Mouse (Mus musculus) neural tube, embryonic 15.5 days (tissue): ENCODE results near the gene Hoxb7. TPM values are rescaled to one million over a fixed set of nuclear protein-coding genes. Genes with fewer than 3 reads are reported as not detected.

ENCODE experiments used
- ATAC-seq: fragments of 200-750 bp; cut with Nextera tagmentation; 2 replicates; pipeline ENCODE4 v1.8.0; 2017; ENCODE audit warnings: mild to moderate bottlenecking, moderate TSS enrichment, moderate library complexity; ENCODE audit not compliant: low FRiP score
- H3K27ac ChIP-seq: fragments of 300-500 bp; sonication (generic); replicated peaks from 2 replicates; pipeline ENCODE4 v1.5.1; 2015; ENCODE audit warnings: mild to moderate bottlenecking, inconsistent platforms
- H3K27me3 ChIP-seq: fragments of 300-500 bp; sonication (generic); replicated peaks from 2 replicates; pipeline ENCODE4 v1.6.1; 2015; ENCODE audit warnings: inconsistent platforms
- H3K36me3 ChIP-seq: fragments of 300-500 bp; sonication (generic); 2 replicates; pipeline ENCODE4 v1.6.1; 2015; ENCODE audit warnings: inconsistent platforms
- H3K4me1 ChIP-seq: fragments of 300-500 bp; sonication (generic); 2 replicates; pipeline ENCODE4 v1.6.1; 2015; ENCODE audit warnings: inconsistent platforms
- H3K4me2 ChIP-seq: fragments of 300-500 bp; sonication (generic); 2 replicates; pipeline ENCODE4 v1.6.1; 2015; ENCODE audit warnings: inconsistent platforms, mild to moderate bottlenecking, moderate library complexity
- H3K4me3 ChIP-seq: fragments of 300-500 bp; sonication (generic); replicated peaks from 2 replicates; pipeline ENCODE4 v1.5.1; 2015; ENCODE audit warnings: mild to moderate bottlenecking, inconsistent platforms
- H3K9ac ChIP-seq: fragments of 300-500 bp; sonication (generic); replicated peaks from 2 replicates; pipeline ENCODE4 v1.6.1; 2015; ENCODE audit warnings: mild to moderate bottlenecking, inconsistent platforms
- H3K9me3 ChIP-seq: fragments of 300-500 bp; sonication (generic); replicated peaks from 2 replicates; pipeline ENCODE4 v1.6.1; 2016; ENCODE audit warnings: inconsistent platforms
- WGBS: fragments of 180-500 bp; shearing (Covaris S2); methylation state at CpG from one replicate; pipeline ENCODE4 v1.1.7; 2015; ENCODE audit warnings: mixed read lengths; 5-methylcytosine and 5-hydroxymethylcytosine counted together
- polyA plus RNA-seq: library from polyadenylated mRNA; unstranded; fragments of >200 nt; fragmentation: Nextera tagmentation; extraction: Ambion mirVana; gene quantifications from 2 replicates; pipeline ENCODE4 v1.2.1, GENCODE M21; 2015

Gene Hoxb7
- polyA plus RNA-seq, 1 experiment from 2014 or later: 115 TPM

DNA sequence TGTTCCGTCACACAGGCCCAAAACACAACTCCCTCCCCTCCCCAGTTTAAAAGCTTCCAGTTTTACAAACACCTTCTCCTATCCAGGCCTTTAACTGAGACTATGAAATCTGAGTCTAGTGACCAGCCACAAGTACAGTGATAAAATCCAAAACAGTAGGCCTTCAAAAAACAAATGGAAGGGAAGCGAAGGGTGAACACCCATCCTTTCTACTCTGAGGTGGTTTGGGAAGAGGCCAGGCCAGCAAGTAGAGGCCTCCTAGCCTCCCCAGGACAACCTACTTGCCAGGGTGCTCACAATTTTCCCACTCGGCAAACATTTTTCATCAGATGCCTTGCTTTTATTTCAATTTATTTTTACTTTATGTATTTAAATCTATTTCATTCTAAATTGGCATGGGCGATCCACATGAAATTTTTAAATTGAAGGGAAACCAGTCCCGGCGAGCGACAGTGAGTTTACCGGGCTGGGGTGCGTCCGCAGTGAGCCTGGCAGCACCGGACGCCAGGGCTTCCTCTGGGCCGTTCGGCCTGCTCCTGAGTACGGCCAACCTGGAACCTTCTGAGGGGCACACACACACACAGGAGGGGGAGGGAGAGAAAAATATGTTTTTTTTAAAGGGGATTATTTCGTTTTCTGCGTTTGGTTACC lies 4.4 kb downstream of the Hoxb7 start:
- Histone ChIP-seq H3K27ac (peak overlapping the region; percentile 99), H3K4me2 (peak overlapping the region; percentile 87), H3K9ac (peak overlapping the region; percentile 83), H3K4me3 (peak overlapping the region; percentile 60), H3K36me3 (no peaks in the 10 kb centered on the region), H3K9me3 (no peaks in the 10 kb centered on the region), H3K27me3 (no peaks in the 10 kb centered on the region), H3K4me1 (peaks cover 32% of the 10 kb centered on the region)
- WGBS: 10% methylated on average over 17 of the region's 17 CpGs
- no peak for ATAC-seq

DNA sequence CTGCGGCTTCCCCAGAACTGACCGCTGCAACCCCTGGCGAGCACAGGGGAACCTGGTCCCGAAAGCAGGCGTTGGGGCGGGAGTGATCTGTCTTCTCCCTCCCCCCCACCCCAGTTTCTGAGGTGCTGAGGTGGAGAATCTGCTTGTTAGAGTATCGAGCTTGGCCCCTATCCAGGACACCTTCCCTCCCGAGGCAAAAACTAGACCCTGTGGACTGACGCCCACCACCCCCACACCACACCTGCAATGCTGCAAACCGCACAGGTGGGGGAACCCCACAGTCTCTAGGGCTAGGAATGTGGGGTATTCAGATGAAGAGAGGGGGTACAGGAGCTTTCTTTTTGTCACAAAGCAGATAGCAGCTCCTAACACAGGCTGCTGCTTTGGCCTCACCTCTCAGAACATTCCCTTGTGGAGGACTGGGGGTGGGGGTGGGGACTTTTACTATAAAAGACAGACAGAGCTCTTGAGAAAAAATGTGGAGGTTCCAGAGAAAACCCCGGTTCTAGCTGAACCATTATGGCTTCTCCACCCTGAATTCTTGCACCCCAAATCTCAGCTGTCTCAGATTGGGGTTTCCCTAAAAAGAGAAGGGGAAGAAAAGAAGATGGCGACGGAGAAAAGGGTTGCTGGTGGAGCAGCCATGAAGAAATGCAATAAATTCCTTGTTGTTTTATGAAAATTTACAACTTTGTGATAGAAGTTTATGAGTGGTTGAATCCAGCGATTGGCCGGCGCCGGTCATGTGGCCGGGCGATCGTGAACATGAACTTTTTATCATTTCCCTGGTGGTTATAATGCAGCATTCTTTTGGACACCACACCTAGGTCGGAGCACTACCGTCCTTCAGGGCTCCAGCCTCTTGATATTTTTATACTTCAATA lies 5.5 kb downstream of the Hoxb7 start, which contains the start of gene Hoxb6:
Gene Hoxb6 (plus strand): TSS at position 796 of the 884 bp plus-strand sequence.
- H3K4me2 ChIP-seq: peak within 1 kb of the TSS; percentile 87
- H3K36me3 ChIP-seq: no peaks in the 10 kb centered on the region
- peak within 1 kb of the TSS; percentile 60 for H3K4me3 ChIP-seq
- H3K27ac ChIP-seq: peak within 1 kb of the TSS; percentile 99
- H3K4me1 ChIP-seq: peaks cover 40% of the 10 kb centered on the region
- H3K9ac ChIP-seq: peak within 1 kb of the TSS; percentile 83
- WGBS: 1% methylated on average over 22 of the region's 22 CpGs
- no peaks in the 10 kb centered on the region for H3K9me3 ChIP-seq
- ATAC-seq: peak; percentile 69
- no peaks in the 10 kb centered on the region for H3K27me3 ChIP-seq

DNA sequence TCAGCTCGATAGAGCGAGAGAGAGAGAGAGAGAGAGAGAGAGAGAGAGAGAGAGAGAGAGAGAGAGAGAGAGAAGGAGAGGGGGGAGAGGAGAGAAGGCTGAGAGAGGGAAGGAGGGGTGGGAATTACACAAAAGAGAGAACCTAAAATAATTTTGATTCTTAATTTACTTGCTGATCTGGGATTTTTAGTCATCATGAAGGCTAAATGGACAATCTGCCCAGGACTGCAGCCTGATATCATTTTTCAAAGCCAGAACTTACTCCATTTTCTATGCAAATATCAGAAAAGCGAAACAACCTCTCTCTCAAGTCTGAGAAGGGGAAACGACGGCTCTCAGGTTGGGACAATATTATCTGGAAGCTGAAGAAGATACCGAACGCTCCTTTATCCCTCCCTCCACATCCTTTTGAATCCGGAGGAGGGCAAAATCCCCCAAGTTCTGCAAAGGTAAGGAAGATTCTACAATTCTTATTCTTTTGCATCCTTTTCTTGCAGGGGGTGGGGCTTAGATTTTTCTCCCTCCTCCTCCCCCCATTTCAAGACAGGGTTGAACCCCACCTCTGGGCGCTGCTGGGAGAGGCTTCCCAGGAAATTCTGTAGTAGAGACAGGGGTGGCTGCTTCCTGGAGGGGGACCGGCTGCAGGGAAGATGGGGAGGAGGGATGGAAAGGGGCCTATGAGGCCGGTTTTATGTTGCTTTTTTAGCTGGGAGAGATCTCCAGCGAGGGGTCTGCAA lies 6.3 kb downstream of the Hoxb7 start:
- Histone ChIP-seq H3K27ac (peak overlapping the region; percentile 99), H3K36me3 (no peaks in the 10 kb centered on the region), H3K9me3 (no peaks in the 10 kb centered on the region), H3K27me3 (no peaks in the 10 kb centered on the region), H3K4me2 (peak overlapping the region; percentile 87), H3K4me3 (peak overlapping the region; percentile 60), H3K4me1 (peaks cover 43% of the 10 kb centered on the region), H3K9ac (peak overlapping the region; percentile 83)
- ATAC-seq: no peak
- 1% methylated on average over 12 of the region's 12 CpGs for WGBS

DNA sequence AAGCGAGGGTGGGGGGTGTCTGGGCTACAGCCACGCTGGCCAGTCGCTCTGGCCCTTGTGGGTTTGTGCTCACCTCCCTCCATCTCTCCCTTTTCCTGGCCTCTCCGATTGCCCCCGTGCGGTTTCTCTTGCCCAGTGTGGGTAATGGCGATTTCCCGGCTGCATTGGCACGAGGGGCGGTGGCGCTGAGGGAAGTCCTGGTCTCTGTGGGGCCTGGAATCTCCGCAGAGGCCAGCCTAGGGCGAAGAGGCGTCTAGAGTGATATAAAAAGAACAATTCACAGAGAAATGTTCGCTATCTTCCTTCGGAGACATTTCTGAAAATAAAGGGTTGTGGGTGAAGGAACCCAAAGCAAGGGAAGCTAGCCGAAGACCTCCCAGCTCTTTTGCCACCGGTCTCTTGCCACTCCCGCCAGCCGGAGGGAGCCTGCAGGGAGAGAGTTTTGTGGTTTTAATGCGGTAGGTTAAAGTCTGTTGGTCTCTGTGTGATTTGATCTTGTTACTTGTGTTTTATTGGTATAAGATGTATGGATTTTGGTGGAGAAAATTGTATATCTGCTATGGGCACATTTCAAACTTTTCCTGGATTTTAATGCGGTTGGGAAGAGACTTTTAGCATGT lies 7.0 kb downstream of the Hoxb7 start:
- no peaks in the 10 kb centered on the region for H3K9me3 ChIP-seq
- peak overlapping the region; percentile 83 for H3K9ac ChIP-seq
- H3K27ac ChIP-seq: peak overlapping the region; percentile 99
- H3K4me2 ChIP-seq: peak overlapping the region; percentile 87
- peaks cover 43% of the 10 kb centered on the region for H3K4me1 ChIP-seq
- no peaks in the 10 kb centered on the region for H3K36me3 ChIP-seq
- 3% methylated on average over 22 of the region's 22 CpGs for WGBS
- no peak for ATAC-seq
- no peaks in the 10 kb centered on the region for H3K27me3 ChIP-seq
- peak overlapping the region; percentile 60 for H3K4me3 ChIP-seq

DNA sequence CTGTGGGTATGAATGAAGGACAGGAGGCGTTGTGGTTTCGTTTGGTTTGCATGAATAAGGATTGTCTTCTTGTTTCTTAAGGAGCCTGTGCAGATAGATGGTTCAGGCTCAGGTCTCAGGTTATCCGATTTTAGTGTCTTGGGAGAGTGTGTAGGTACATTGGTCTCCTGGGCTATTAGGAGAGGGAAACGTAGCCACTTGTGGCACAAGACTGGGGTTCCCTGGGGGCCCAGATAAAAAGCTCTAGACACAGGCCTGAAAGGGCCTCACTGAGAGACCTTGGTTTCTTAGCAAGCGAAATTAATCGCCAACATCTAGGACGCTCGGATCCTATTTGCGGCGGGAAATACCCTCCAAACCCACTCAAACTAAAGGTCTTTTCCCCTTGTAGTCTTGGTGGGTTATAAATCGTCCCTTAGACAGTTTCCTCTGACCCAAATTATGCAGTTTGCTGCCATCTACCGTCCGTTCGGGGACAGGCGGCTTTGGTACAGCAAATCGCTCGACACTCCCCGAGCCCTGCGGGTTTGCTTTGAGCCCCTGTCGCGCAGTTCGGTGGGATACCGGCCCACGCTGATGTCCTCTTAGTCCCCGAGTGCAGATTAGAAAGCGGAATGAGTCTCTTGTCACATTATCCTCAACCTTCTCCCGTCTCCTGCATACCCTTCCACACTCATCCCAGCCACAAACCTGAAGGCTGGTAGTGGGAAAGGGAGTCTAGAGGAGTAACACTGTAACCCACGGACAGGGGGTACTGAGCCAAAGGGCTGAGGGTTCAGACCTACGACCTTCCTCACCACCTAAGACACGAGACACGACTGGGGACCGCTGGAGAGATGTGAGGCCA lies 8.0 kb downstream of the Hoxb7 start:
- under 1% methylated on average over 32 of the region's 32 CpGs for WGBS
- peak overlapping the region; percentile 60 for H3K4me3 ChIP-seq
- peak overlapping the region; percentile 99 for H3K27ac ChIP-seq
- H3K27me3 ChIP-seq: no peaks in the 10 kb centered on the region
- peak overlapping the region; percentile 87 for H3K4me2 ChIP-seq
- H3K9me3 ChIP-seq: no peaks in the 10 kb centered on the region
- peaks cover 40% of the 10 kb centered on the region for H3K4me1 ChIP-seq
- H3K36me3 ChIP-seq: no peaks in the 10 kb centered on the region
- H3K9ac ChIP-seq: peak overlapping the region; percentile 83
- peak; percentile 36 for ATAC-seq

DNA sequence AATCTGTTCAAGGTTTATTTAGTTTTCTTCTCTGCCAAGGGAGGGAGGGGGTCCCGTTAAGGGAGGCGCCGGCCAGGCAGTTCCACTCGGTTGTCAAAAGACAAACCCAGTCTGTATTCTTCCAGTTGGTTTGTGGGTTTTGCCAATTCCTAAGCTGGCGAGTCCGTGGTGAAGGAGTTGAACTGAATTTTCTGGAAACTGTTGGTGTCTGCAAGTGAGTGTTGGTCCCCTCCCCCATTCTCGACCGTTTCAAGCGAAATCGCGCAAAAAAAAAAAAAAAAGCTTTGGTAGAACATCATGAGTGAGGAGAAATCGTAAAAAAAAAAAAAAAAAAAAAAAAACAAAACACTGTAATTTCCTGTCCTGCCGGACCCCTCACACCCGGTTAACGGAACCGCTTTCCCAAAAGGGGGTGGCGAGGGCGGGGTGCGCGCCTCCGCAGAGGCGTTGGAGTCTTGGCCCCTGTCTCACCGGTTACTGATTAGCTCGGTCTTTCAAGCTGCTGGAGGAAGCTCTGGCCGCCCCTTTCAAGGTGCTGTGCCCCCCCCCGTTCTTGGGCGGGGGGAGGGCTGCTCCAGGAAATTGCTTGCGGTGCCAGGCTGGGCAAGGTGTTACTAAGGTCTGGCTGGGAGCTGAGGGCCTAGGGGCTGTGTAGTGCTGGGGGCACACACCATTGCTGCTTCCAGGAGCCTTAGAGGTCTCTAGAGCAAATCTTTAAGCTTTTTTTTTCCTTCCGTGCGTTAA lies 8.8 kb downstream of the Hoxb7 start:
- Histone ChIP-seq H3K4me3 (peak overlapping the region; percentile 60), H3K4me1 (peaks cover 41% of the 10 kb centered on the region), H3K4me2 (peak overlapping the region; percentile 87), H3K27me3 (no peaks in the 10 kb centered on the region), H3K9me3 (no peaks in the 10 kb centered on the region), H3K9ac (peak overlapping the region; percentile 83), H3K27ac (peak overlapping the region; percentile 99), H3K36me3 (no peaks in the 10 kb centered on the region)
- WGBS: under 1% methylated on average over 30 of the region's 30 CpGs
- ATAC-seq: no peak

DNA sequence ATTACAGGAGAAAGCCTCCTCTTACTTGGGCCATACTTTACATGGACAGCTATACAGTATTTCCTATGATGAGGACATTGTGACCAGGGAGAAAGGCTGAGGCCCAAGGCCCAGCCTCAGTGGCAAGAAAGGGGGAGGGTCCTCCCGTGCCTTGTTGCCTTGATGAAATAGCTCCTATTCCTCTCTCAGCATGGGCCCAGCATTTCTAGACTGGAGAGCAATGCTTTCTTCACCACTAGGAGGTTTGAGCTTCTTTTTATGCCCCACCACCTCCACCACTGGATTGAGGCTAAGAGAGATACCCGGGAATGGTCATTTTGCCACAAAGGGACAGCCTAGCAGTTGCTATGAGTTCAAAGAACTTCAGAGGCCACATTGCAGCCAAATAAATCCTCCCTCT lies 10.6 kb downstream of the Hoxb7 start:
- Histone ChIP-seq H3K27me3 (no peaks in the 10 kb centered on the region), H3K9ac (peak overlapping the region; percentile 83), H3K27ac (peak overlapping the region; percentile 99), H3K4me1 (peaks cover 42% of the 10 kb centered on the region), H3K4me3 (peak overlapping the region; percentile 60), H3K9me3 (no peaks in the 10 kb centered on the region), H3K4me2 (peak overlapping the region; percentile 87), H3K36me3 (no peaks in the 10 kb centered on the region)
- no peak for ATAC-seq
- 4% methylated on average over 2 of the region's 2 CpGs for WGBS

DNA sequence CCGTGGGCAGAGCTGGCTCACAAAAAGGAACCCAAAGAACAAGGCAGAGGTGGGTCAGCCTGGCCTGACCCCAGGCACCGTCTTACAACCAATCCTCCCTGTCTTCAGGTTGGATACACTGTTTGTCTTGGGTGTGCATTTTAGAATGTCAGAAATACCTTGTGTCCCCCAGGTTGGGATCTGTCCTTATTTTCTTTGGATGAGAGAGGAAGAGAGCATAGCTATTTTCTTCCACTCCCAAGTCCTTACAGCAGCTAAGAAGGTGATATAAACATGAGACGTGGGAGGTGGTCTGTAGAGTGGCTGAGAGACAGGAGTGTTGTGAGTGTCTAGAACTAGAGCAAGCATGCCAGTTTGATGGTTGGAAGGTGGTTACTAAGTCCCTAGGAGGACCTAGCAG lies 11.0 kb downstream of the Hoxb7 start:
- no peaks in the 10 kb centered on the region for H3K27me3 ChIP-seq
- peaks cover 46% of the 10 kb centered on the region for H3K4me1 ChIP-seq
- WGBS: 12% methylated on average over 3 of the region's 3 CpGs
- no peaks in the 10 kb centered on the region for H3K9me3 ChIP-seq
- ATAC-seq: no peak
- H3K9ac ChIP-seq: peak overlapping the region; percentile 83
- H3K4me2 ChIP-seq: peak overlapping the region; percentile 87
- no peaks in the 10 kb centered on the region for H3K36me3 ChIP-seq
- peak overlapping the region; percentile 99 for H3K27ac ChIP-seq
- peak overlapping the region; percentile 60 for H3K4me3 ChIP-seq

DNA sequence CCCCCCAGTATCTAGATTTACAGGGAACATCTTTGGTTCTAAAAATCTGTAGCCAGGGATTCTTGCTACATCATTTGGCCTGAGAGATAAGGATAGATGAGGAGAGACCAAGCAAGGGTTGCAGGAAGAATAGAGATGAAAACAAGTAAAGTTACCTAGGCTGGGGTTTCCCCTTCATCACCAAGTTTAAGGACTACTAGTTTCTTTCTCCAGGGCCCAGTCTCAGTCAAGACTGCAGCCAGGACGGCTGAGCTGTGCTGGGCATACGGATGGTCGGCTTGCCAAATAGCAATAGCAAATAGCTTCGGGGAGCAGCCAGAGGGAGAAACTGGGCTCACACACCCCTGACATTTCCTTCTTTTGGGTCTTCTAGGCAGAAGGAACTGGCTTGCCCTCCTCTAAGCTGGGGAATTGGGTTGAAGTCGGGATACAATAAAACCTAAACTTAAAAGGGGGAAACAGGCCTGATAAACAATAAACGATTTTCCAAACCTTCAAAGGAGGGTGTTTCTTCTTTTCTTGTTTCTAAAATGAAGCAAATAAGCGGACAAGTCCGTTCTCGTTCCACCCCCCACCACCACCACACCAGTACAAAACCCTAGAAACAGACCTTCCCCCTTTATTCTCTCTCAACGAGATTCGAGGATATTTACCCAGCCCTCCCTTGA lies 11.7 kb downstream of the Hoxb7 start:
- WGBS: 6% methylated on average over 11 of the region's 11 CpGs
- 0 out of 2 replicates have a peak, but pooled peaks have one; percentile 1 for ATAC-seq
- peak overlapping the region; percentile 83 for H3K9ac ChIP-seq
- no peaks in the 10 kb centered on the region for H3K27me3 ChIP-seq
- H3K27ac ChIP-seq: peak overlapping the region; percentile 99
- H3K4me1 ChIP-seq: peaks cover 52% of the 10 kb centered on the region
- no peaks in the 10 kb centered on the region for H3K9me3 ChIP-seq
- peak overlapping the region; percentile 87 for H3K4me2 ChIP-seq
- H3K36me3 ChIP-seq: no peaks in the 10 kb centered on the region
- H3K4me3 ChIP-seq: peak overlapping the region; percentile 60
